Mouse (Mus musculus) kidney, adult 8-10 months (tissue): ENCODE data around the gene Pou4f2.

Experiments used
- DNase-seq, 2 experiments: peaks; one replicate each; pipeline ENCODE4 v3.0.0; 2022

Pou4f2 gene

DNA sequence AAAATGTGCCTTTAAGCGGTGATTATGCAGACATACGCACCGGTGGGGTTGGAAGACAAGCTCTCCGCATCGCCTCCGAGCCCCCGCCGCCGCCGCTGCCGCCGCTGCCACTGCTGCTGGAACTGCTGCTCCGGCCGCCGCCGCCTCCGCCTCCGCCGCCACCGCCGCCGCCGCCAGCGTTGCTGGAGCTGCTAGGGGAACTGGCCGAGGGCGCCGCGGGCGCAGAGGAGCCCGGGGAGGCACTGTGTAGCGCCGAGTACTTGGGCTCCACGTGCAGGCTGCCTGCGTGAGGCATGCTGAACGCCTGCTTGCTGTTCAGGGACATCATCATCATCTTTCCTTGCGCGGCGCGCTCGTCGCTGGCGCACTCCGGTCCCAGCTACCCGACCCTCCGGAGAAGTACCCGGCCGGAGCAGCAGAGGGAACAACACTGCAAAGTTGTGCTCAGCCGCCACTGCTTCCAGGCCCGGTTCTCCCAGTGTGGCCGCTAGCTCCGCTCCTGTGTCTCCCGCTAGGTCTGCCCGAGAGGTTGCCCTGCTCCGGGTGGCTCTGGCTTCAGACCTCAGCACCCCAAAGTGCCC is at the start of gene Pou4f2:
Pou4f2 (minus strand) TSS at position 575 of the 581 bp plus-strand sequence.
- DNase-seq: no peak

DNA sequence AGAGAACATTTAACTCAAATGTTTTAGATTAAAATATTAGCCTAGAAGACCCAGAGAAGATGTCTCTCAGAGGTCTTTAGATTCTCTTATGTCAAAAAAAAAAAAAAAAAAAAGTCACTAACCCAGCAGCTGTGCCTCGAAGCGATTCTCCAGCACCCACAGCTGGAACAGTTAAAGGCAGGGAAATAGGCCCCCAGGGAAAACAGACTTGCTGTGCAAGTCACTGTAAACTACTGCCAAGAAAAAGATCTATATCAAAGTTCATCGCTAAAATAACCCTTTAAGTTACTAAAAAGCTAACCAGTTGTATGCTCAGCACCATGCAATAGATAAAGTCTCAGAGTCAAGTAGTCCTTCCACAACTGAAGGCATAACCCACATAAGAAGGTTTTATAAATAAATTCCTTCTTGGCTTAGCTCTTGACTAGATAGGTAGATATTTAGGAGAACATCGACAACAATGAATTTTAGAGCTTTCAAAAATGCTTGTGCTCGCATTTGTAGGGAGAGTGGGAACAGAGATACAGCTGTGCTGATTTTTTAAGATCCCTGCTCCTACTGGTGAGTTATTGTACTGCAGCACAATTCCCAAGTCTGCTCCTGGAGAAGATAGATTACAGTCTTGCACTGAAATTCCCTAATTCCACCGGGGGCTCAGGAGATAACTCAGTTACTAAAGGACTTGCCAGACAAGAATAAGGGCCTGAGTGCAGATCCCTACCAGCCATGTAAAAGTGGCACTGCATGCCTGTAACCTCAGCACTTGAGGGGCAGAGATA is 40.8 kb upstream of the Pou4f2 start:
- DNase-seq: no peak

DNA sequence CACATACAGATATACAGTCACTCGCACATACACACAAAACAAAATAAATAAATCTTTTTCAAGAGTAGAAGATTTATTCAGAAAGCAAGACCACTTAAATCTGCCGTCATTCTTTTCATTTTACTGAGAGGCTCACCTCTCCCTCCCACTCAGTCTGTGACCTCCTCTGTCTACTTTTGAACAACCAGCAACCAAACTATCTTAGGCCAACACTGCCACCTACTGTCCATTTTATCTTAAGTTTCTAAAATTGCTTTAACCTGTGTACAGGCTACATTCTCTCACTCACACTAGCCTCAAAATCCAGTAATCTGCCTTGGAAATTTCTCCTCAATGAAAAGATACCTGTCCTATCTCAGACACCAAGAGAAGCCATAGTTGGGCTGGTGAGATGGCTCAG is 31.4 kb upstream of the Pou4f2 start:
- DNase-seq: no peak

DNA sequence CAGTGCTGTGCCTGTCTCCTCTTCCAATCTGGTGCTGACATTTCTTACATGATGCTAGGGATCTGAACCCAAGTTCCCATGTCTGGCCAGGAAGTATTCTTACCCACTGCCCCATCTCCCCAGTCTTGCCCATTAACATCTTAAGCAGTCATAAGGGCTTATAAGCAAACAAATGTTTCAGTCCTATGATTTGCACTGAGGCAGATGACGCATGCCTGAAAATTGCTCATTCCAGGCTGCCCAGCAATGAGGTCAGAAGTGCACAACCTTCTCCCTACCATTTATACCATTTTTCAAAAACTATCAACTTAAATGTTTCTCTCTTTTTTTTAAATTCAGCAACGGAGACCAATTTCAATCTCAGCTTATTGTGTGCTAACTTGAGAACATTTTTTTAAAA is 27.5 kb upstream of the Pou4f2 start:
- no peak for DNase-seq

DNA sequence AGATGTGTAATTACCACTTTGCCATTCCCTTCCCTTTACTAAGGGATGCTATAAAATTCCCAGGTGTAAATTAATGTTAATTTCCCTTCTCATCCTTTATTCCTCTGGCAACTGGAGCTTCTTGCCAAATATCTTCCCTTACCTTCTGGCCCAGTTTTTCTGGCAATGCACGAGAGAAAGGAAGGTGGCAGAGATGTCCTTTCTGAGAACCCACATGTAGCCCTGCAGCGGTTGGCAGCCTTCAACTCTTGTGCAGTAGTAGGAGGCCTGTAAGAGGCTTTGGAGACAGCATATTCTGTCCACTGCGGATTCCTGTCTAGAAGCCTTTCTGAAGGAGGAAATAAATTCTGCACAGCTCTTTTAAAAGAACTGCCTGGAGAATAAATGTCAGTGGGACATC is 20.0 kb upstream of the Pou4f2 start:
- DNase-seq: no peak

DNA sequence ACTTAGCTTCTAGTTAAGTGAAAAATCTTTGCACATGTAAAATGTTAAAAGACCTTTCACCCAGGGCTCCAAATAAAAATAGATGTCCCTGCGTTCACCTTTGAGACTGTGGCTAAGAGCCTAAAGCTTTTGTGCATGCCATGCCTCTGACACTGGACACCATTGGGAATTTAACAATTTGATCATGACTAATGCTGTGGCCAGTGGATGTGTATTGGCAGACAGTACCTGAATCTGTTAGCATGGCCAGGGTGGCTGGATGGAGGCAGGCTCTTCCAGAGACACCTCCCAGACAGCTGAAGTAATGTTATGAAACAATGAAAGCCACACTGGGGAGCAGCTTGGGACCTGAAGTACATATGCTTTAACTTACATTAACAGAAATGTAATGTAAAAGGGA is 6.3 kb upstream of the Pou4f2 start:
- no peak for DNase-seq

DNA sequence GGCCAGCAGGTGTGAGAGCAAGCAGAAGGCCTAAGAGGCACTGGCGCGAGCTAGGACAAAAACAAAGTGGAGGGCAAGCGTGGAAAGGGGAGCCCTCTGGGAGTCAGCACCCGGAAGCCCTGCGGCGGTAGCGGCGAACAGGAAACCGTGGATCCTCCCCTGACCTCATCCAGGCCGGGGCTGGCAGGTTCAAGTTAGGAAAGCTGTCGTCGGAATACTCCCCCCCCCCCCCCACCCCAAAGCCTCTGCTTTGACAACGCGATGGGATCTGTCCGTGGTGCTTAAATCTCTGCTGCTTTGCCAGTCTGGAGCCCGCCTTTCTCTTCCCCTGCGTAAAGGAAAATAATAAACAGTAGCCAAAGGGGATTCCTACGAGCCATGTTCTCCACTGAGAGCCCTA is 1.7 kb upstream of the Pou4f2 start:
- DNase-seq: no peak

DNA sequence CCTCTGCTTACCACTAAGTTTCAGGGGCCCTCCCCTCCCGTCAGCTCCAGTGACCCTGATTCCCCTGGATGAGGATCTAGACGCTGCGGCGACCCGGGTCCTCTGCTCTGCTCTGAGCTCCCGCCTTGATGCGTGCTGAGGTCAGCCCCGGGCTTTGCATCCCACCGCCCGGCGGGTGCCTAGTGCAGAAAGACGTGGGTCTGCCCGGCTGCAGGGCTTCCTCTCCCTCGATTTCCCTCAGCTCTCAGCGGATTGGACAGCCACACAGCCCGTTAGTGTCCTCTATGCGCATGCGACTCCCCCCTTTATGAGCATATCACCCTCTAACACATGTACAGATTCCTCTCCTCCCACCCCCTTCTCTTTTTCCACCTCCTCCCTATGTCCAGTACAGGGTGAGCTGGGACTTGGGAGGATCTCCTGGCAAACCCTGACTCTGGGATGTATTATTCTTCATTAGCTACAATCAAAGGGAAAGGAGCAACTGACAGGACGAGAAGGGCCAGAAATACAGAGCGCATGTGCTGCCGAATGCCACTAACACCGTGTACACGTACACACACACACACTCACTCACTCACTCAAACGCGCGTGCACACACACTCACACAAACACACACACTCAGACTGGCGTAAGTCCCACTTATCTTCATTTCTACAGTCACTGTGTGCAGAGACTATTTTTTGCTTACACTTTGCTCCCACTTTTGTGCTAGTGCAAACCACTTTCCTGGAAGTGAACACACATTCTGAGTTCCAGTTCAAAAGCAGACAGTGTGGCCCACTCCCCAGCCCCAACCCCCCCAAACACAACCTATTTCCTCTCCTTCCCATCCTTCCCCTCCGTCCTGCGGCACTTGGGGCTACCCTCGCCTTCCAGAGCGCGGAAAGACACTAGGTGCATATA is 948 bp upstream of the Pou4f2 start:
- no peak for DNase-seq

DNA sequence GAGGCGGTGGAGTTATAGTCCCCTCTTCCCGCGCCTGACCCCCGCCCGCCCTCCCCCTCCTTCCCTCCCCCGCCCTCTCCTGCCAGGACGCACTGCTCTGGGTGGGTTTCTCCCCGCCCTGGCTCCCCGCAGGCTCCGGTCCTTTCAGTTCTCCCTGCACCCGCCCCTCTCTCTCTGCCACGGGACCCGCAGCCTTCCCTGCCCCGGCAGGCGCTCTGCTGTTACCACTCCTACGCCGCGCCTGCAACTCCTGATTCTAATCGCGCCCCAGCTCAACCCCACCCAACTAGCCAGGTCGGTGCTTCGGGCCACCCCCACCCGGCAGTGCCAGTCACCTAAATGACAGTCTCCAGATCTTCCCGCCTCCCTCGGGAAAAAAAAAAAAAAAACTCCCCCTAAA is 216 bp upstream of the Pou4f2 start:
- no peak for DNase-seq

DNA sequence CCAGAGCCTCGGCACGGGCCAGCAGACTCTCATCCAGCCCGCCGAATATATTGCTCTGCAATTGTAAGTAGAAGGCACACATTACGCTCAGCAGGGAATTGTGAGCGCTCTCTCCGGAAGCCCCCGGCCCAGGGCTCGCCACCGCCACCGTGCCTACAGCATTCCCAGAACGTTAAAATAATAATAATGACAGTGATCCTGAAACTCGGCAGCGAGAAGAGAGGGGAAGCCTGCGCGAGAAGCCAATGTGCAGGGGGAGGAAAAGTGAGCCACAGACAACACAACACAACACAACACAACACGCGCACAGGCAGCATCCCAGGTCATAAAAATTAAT is 853 bp downstream of the Pou4f2 start:
- DNase-seq: no peak

DNA sequence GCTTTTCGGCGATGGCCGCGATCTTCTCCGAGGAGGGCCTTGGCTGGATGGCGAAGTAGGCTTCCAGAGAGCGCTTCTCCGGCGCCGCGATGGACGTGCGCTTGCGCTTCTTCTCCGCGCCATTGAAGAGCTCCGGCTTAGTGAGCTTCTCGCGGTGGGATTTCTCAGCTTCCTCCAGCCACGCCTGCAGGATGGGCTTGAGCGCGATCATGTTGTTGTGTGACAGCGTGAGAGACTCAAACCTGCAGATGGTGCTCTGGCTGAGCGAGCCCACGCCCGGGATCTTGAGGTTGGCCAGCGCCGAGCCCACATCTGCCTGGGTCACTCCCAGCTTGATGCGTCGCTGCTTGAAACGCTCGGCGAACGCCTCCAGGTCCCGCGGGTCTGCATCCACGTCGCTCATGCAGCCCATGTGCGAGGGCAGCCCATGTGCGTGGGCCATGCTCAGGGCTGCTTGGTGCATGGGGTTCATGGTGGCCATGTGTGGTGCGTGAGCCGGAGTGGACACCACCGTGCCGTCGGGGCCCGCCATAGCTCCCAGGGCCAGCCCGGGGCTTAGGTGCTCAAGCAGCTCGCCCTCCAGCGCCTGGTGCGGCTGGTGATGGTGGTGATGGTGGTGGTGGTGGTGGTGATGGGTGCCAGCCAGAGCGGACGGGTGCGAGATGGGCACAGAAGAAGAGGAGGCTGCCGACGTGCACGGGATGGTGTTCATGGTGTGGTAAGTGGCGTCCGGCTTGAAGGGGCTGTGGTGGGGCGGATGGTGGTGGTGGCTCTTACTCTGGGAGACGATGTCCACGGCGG is 1.4 kb downstream of the Pou4f2 start:
- DNase-seq: no peak

DNA sequence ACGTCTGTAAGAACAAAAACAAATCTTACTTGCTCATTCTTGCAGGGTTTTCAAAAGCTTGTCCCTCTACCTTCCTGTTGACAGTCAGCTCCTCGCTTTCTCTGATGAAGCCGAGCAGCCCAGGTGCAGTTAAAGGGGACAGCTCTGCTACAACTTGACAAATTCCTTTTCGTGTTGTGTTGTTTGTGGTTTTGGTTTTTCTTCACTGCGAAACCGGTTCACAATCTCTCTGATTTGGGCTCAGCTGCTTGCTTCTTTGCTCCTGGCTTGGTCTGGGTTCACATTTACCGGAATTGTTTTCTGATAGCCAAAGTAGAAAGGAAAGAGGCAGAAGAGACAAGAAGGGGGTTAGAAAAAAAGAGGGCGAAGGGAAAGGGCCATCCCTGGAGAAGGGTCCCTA is 2.1 kb downstream of the Pou4f2 start:
- no peak for DNase-seq

DNA sequence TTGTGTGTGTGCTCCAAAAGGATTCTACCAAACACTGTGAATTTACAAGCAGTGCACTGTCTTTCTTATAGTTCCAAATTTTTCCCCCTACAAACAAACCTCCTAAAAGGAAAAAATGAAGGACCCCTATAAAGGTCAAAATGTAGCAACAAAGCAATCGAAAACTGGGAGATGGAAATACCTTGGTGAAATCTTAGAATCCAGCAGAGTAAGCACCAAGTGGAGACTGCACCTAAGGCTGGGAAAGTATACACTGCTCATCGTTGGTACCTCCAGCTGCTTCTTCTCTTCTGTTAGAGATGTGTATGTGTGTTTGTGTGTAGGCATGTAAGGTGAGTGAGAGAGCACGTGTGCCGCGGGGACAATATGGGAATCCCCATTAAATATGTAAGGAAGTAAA is 3.1 kb downstream of the Pou4f2 start:
- no peak for DNase-seq

DNA sequence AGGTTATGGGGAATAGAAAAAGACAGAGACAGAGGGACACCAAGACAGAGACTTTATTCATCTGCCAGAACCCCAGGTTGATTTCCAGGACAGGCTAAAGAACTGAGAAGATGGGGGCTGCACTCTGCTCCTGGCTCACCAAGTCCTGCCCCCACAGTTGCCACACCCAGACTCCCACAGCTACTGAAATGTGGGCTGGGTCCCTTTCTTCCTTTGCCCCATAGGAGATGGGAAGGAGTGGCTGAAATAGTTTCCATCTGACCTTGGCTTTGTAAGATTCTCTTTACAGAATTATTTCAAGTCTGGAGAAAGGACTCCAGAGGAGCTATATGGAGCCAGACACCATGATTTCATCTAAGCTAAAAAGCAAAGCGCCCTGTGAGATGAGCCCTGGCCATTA is 4.0 kb downstream of the Pou4f2 start:
- DNase-seq: no peak

DNA sequence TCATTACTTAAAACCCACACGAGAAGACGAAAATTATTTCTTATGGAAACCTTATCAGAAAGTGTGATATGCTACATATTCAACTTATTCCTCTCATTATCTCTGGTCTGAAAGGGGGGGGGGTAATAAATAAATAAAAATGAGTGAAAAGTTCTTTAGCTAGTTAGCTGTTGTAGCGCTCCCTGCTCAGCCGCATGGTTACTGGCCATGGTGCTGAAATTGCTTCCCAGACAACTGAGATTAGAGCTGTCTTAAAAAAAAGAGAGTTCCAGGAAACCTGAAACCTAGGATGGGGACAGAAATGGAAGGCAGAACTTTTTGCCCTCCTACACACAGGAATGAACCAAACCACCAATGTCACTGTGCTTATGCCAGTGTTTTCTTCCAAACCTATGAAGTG is 5.1 kb downstream of the Pou4f2 start:
- DNase-seq: peak in 1 of 2 experiments; percentile 21

DNA sequence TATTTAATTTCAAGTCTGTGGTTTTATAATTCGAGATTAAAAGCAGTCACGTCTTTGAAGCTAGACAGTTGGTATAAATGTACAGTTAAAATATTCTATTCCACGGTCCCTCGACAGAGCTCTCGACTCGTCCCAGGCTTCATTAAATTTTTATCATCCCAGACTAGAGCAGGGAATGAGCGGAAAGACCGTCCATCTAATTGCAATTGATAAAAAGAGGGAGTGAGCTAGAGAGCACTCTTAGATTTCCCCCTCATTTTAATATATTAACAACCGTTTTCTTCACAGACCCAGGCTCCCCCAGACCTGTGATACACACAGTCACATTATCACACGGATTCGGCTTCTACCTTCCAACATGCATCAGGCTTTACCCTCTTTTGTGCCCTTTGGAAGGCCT is 8.3 kb downstream of the Pou4f2 start:
- no peak for DNase-seq

DNA sequence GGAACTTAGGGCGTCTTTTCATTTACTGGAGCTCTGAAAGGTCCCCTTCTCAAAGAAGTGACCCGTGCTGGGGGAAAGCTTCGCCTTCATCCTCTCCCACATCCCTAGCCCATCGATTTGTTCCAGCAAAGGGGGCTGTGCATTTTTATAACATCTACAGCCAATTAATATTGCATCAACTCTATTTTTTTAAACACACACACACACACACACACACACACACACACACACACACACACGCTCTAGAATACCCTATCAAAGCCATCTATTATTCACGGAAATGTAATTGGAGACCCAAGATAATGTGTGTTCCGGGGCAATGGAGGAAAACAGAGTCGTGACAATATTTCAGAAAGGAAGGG is 8.7 kb downstream of the Pou4f2 start:
- DNase-seq: no peak

DNA sequence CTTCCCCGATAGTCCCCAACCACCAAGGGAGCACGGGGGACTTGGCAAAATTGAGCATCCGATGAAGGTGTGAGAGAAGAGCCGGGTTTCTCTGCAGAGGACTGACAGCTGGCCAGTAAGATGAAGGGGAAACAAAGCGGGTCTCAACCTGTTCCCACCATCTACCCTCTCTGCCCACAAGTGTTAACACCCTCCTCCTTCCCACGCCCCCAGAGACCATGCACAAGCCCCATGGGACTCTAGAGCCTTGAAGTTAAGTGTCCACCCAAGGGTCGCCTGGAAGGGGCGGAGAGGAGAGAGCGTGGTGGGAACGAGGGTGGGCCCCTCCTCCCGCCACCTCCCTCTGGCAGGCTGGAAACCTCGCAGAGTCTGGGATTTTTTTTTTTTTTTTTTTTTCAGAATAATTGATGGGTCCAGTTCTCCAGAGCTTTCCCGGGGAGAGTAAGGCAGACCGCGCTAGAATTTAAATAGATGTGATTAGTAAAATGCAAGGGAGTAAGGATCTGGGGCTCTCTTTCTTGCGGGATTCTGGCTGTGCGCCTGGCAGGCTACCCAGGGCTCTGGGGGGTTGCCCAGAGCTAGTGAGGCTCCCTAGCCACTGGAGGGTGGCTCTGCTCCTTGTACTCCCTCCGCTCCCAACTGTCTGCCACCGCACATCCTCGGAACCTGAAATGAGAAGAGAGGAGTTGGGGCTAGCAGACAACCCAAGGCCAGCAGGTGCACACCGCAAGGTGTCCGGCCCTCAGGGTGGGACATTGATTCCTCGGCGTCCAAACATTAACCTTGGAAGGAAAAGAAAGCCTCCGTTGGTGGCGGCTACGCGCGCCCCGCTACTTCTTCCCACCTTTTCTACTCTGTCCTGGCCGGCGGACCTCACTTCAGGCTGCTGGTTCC is 9.3 kb downstream of the Pou4f2 start:
- no peak for DNase-seq

DNA sequence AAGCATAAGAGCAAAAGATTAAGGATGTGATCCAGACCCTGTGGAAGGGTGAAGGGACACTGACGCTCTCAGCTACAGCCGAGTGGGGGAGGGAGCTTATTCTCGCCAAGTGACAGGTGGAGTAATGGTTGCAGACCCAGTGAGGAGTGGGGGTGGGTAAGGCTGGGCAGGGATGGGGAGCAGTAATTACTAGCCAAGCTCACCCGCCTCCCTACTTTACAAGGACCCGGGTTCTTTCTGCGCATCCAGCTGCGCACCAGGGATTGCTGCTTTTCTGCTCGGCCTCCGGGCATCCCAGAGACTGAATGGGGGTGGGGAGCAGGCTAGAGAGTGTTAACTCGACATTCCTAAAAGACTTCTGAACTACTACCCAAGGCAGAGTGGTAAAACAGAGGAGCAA is 10.0 kb downstream of the Pou4f2 start:
- no peak for DNase-seq

DNA sequence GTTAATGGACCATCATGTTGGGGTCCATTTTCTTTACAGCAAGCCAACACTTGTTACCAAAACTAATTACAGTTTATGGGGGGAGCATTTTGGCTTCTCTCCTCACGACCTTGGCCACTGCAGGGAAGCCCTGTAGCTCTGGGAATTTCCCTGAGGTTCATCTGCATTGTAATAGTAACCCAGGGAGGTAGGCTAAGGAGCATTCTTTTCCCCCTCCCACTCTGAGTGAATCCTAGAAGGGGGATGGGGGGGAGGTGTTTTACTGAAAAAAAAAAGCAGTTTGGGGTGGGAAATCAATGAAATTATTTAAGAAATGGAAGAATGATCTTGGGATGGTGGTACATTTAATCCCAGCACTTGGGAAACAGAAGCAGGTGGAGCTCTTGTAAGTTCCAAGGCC is 12.5 kb downstream of the Pou4f2 start:
- no peak for DNase-seq

DNA sequence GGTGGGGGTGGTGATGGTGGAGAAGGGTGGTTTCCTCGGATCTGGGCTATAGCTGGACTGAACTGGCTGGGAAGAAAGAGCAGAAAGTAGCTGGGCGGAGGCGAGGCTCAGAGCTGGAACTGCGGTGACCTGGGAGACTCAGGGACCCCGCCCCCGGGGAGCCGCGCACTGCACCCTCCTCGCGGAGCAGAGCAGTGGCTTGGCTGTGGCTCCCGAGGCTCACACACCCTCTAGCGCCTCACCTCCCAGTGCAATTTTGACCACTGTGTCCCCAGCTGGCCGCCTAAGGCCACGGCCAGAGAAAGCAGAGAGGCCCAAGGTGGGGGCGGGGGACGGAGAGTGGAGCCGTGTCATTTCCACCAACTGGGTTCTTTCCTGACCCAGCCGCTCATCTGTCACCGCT is 16.3 kb downstream of the Pou4f2 start:
- no peak for DNase-seq

DNA sequence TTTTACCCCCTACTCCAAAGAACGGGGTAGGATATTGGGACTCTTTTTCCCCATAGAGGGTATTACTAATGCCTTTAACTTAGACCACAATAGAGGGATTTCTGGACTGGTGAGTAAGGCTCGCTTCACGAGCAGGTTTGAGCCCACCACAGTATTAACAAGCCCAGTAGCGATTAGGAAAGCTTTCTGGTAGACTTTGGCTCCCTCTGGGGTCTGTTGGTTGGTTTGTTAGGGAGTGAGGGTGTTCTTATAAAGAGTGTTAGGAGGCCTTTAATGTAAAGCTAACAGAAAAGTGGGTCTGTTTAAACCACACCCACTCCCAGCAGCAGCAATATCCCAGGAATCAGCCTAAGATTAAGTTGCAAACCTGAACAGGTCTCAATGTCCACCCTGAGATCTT is 17.2 kb downstream of the Pou4f2 start:
- DNase-seq: no peak
